Mouse (Mus musculus) liver, adult 2 months (tissue): ENCODE results near the gene Zfp462.

Experiments used
- CTCF ChIP-seq: fragments of 200-500 bp; IDR thresholded peaks from 2 replicates; pipeline ENCODE4 v1.5.1; 2011; ENCODE audit warnings: low read depth, low read length, control low read depth
- POLR2A ChIP-seq: fragments of 200-500 bp; IDR thresholded peaks from 2 replicates; pipeline ENCODE4 v1.6.1; 2011; ENCODE audit warnings: low read length, control low read depth; ENCODE audit not compliant: insufficient read depth; ENCODE audit errors: extremely low read depth

GRCm38 (mm10) chr4:54932668-54933067, 12.2 kb upstream of the Zfp462 start:
- TF ChIP-seq CTCF (no peak), POLR2A (no peak)
